Mouse (Mus musculus): ENCODE measurements at regions not wholly inside any gene's neighbourhood (a gene's known extent, or its start where the extent isn't known, plus 50 kb on each side); places are given as distances from the start of the nearest gene placed in this dataset.

- DNase-seq, result no peak
Measured at GRCm38 (mm10) chr1:169155484-169156459, 375.5 kb downstream of the Nuf2 start.

- DNase-seq, result no peak
Measured at GRCm38 (mm10) chr1:169142216-169142615, 389.0 kb downstream of the Nuf2 start.

- no peak for DNase-seq
Measured at GRCm38 (mm10) chr1:169140056-169140455, 391.2 kb downstream of the Nuf2 start.

DNA sequence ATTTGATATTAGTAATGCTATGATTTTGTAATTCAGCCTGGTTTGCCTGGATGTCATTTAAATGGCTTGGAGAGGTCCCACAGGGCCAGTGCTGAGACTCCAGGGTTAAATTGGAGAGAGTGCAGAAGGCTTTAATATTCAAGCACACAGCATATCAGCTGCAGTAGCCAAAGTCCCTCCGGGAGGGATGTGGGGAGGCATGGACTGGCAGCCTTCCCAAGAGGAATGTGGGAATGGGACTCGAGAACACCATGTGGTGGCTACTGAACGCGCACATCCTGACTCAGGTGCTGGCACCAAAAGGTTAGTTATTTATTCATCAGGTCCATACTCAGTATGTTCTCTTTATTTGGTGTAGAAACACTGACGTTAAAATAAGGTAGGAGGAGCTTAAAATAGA, 391.8 kb downstream of the Nuf2 start:
- peak; percentile 20 for DNase-seq

DNA sequence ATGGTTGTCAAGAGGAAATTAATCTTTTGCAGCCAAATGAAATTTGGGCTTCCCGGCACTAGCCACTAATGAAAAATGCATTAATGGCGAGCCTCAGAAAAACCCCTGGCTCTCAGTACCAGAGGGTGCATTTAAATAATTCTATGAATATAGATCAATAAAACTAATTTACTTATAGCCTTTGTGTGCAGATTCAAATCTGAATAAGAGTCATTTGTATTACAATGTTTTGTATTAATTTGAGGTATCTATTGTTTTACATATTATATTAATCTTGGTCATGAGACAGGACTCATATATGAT, 392.1 kb downstream of the Nuf2 start:
- DNase-seq, result no peak

GRCm38 (mm10) chr1:169138404-169139183, 392.7 kb downstream of the Nuf2 start:
- no peak for DNase-seq

DNA sequence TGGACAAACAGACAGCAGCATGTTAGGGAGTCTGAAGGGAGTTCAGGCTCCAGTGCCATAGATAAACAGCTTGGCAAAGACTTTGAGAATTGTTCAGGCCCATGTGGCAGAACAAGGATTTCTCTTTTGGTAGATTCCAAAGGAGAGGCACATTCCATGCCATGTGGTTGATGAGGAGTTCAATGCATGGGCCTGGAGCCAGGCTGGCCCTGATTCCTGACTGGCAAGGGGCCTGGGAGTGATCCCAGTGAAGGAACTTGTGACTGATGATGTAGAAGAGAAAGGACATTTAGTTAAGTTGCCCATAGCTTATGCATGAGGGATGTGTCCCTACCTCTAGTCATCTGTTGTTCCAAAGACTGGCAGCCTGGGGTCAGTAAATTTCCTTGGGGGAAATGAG, 395.7 kb downstream of the Nuf2 start:
- peak; percentile 11 for DNase-seq

- no peak for DNase-seq
Measured at GRCm38 (mm10) chr1:169103669-169104068, 427.6 kb downstream of the Nuf2 start.

- DNase-seq, result no peak
Measured at GRCm38 (mm10) chr1:169103113-169103512, 428.2 kb downstream of the Nuf2 start.

GRCm38 (mm10) chr1:169099221-169099620, 432.0 kb downstream of the Nuf2 start:
- peak; percentile 38 for DNase-seq

DNA sequence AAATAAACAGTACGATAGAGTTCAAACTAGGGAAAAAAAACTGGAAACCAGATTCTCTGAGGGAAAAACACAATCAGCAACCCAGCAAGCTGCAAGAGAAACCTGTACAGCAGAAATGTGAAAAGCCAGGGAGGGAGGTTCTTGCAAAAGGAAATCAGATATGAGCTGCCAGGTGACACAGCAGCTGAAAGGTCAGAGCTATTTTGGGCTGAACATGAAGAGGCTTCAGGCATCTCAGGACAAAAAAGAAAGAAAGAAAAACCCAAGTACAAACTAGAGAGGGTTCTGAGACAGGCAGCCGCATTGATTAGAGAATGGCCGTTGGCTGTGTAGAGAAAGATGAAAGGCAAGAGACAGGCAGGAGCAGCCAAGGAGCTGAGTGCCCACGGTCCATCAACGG, 434.5 kb downstream of the Nuf2 start:
- DNase-seq, result no peak

GRCm38 (mm10) chr1:169093602-169094354, 437.5 kb downstream of the Nuf2 start:
- DNase-seq, result peak; percentile 5

DNA sequence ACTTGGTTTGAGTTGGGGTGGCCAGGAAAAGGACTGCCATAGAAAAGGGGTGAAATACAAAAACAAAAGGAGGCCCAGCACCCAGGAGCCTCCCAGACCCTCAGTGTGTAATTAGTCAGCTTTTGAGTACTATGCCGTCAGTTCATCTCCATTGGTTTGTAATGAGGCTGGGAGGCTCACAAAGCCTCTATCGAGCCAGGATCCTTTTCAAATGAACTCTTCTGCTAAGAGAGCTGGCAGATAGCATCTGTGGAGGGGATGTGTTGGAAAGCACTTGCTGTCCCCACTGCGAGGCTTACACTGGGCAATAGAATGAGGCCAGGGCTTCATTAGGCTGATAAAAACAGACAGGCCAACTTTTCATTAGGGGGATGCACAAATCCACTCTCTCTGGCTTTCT, 445.2 kb downstream of the Nuf2 start:
- DNase-seq, result no peak

- DNase-seq, result no peak
Measured at GRCm38 (mm10) chr1:169080686-169081085, 450.6 kb downstream of the Nuf2 start.

- no peak for DNase-seq
Measured at GRCm38 (mm10) chr1:169077228-169077627, 454.0 kb downstream of the Nuf2 start.

DNA sequence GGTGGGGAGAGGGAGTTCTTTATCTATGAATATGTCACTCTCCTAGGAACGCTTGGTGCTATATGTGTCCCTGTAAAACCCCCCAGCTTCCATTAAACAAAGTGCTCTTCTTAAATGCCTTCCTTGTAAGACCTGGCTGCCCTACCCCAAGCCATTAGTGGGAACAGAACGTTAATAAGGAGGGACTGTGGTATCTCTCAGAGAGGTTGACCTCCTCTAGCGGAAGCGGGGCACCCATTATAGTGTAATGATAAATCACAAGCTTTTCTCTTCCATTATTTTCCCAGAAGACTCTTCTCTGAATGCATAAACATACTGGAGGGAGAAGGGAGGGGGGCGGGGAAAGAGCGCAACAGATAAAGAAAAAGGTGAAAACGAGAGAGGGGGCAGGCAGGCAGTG, 455.3 kb downstream of the Nuf2 start:
- no peak for DNase-seq

DNA sequence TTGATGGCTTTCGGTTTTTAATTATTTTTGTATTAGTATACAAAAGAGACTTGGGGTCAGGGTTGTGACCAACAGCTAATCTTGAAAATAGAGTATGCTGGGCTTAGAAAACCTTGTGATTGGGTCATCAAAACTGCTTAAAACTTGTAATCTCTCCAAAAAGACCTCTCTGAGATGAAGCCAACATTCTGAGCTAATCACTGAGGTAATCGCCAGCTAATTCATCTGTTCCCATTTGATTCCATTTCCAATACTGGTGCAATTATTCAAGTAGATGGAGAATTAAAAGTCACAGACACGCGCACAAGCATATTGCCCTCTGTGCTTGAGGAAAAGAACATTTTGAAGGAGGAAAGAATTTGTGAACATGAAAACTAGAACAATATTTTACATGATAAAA, 459.9 kb downstream of the Nuf2 start:
- no peak for DNase-seq

GRCm38 (mm10) chr1:169069647-169070046, 461.6 kb downstream of the Nuf2 start:
- DNase-seq, result no peak

DNA sequence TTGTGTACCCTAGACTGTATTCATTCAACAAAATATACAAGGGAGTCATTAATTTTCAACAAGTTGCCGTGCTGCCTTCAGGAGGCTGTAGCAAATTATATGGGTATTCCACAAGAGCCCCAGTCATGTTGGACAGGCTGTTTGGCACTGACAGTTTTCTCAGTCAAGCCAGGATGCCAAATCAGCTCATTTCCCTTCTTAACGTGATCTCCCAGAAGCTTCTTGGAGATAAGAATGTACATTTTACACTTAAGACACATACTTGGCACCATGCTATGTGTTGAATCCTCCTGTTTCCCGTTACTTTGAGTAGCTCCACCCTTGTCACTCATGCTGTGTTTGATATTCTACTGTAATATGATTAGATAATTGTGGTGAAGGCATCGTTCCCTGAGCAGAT, 464.5 kb downstream of the Nuf2 start:
- DNase-seq, result no peak

DNA sequence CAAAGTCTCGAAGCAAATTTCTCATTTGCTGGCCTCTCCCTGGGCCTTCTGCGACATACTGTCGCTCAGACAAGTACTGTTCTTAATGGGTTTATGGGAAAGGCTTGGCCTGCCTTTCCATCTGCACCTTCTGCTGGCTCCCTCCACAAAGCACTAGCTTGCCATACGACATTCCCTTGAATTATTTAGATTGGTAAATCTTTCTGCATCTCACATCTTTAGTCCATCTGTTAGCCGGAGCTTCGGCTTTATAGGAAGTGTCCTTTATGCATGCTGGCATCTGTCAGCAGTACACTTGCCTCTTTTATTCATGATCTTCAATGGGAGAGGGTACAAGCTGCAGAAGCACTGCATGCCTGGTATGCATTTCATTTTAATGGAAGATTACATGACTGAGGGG, 470.6 kb downstream of the Nuf2 start:
- no peak for DNase-seq

DNA sequence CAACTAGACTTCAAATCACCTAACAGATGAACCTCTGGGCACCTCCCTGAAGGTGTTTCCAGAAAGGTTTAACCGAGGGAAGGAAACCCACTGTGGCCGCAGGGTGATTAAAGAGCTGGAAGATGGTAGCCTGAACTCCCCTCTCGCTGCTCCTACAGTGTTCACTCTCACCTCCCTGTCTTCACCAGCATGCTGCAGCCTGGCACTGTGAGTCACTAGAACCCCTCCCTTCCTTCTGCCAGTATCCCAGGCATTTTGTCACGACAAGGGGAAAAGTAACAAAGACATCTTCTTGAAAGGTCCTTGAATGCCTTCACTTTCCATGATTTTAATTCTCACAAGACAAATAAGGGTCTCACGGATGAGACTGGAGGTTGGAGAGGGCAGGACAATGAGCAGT, 471.1 kb downstream of the Nuf2 start:
- no peak for DNase-seq

DNA sequence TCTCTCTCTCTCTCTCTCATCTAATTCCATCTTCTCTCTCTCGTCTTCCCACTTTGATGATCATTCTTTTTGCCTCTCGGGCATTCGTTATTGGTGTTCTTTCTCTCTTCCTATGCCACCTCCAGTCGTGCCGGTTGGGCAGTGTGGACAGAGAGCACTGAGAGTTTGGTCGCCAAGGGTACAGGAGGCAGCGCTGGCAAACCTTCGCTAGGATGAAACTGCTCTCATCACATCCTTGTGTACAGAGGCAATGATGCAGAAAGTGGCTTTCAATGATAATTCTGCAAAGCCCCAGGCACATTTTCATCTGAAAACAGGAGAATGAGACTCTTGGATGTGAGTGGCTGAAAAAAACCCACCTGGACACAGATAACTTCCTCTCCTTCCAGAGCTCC, 479.4 kb downstream of the Nuf2 start:
- no peak for DNase-seq
